Mouse (Mus musculus) c-Kit-negative CD71-positive TER-119-positive erythroid progenitor cells, embryonic 14.5 days (primary cell): ENCODE measurements around the gene Anks1b.

Source experiments
- DNase-seq: peaks from one replicate; pipeline ENCODE4 v3.0.0-alpha.2; 2013; ENCODE audit warnings: low read depth, low spot score

Anks1b gene

GRCm38 (mm10) chr10:90169941-90170580 lies 296.8 kb downstream of the Anks1b start:
- no peak for DNase-seq

GRCm38 (mm10) chr10:90190366-90190765 lies 317.1 kb downstream of the Anks1b start:
- DNase-seq: no peak

- DNase-seq: no peak
Observed at GRCm38 (mm10) chr10:90196936-90197335, 323.6 kb downstream of the Anks1b start.

- DNase-seq: no peak
Observed at GRCm38 (mm10) chr10:90210044-90210443, 336.7 kb downstream of the Anks1b start.

GRCm38 (mm10) chr10:90220470-90220869 lies 347.2 kb downstream of the Anks1b start:
- DNase-seq: no peak

- DNase-seq: no peak
Observed at GRCm38 (mm10) chr10:90222793-90223495, 349.6 kb downstream of the Anks1b start.

- DNase-seq: no peak
Observed at GRCm38 (mm10) chr10:90235273-90235672, 362.0 kb downstream of the Anks1b start.

- DNase-seq: no peak
Observed at GRCm38 (mm10) chr10:90237290-90237689, 364.0 kb downstream of the Anks1b start.

GRCm38 (mm10) chr10:90258944-90259714 lies 385.8 kb downstream of the Anks1b start:
- no peak for DNase-seq

GRCm38 (mm10) chr10:90271321-90271720 lies 398.0 kb downstream of the Anks1b start:
- no peak for DNase-seq

- DNase-seq: no peak
Observed at GRCm38 (mm10) chr10:90273311-90273710, 400.0 kb downstream of the Anks1b start.

GRCm38 (mm10) chr10:90286589-90286988 lies 413.3 kb downstream of the Anks1b start:
- DNase-seq: no peak

GRCm38 (mm10) chr10:90303249-90303648 lies 429.9 kb downstream of the Anks1b start:
- DNase-seq: no peak

GRCm38 (mm10) chr10:90306156-90306555 lies 432.8 kb downstream of the Anks1b start:
- DNase-seq: no peak

GRCm38 (mm10) chr10:90307931-90308555 lies 434.7 kb downstream of the Anks1b start:
- no peak for DNase-seq

GRCm38 (mm10) chr10:90329781-90330180 lies 456.5 kb downstream of the Anks1b start:
- DNase-seq: no peak

GRCm38 (mm10) chr10:90345394-90345793 lies 472.1 kb downstream of the Anks1b start:
- no peak for DNase-seq

GRCm38 (mm10) chr10:90356258-90356657 lies 482.9 kb downstream of the Anks1b start:
- DNase-seq: no peak

- no peak for DNase-seq
Observed at GRCm38 (mm10) chr10:90357169-90357907, 484.0 kb downstream of the Anks1b start.

GRCm38 (mm10) chr10:90369015-90369414 lies 495.7 kb downstream of the Anks1b start:
- no peak for DNase-seq

GRCm38 (mm10) chr10:90370751-90371150 lies 497.4 kb downstream of the Anks1b start:
- DNase-seq: no peak
